Mouse (Mus musculus): Measurements from ENCODE around the gene Cops3. TPM values are rescaled to one million over a fixed set of nuclear protein-coding genes. Genes with fewer than 3 reads are reported as not detected.
"Not testable (repeated sequence)": the region's sequence is repeated elsewhere in the genome, so short reads cannot be mapped to it uniquely, and the experiment has no call there.

Gene Cops3
- polyA plus RNA-seq (2012; rRNA removed): 24.6 and 26.3 TPM in 2 replicates

GRCm38 (mm10) chr11:59839459-59840126, at the start of gene Cops3:
Gene Cops3, minus strand, starts transcription at chr11:59839838.
- WGBS: under 1% methylated on average over 43 of the region's 43 CpGs
- DNase-seq (ENCODE audit: low read depth, low spot score): peak; percentile 93

- 72% methylated on average over 5 of the region's 5 CpGs for WGBS
- DNase-seq (ENCODE audit: low read depth, low spot score): no peak
Observed at GRCm38 (mm10) chr11:59888151-59888550, 48.5 kb upstream of the Cops3 start.

DNA sequence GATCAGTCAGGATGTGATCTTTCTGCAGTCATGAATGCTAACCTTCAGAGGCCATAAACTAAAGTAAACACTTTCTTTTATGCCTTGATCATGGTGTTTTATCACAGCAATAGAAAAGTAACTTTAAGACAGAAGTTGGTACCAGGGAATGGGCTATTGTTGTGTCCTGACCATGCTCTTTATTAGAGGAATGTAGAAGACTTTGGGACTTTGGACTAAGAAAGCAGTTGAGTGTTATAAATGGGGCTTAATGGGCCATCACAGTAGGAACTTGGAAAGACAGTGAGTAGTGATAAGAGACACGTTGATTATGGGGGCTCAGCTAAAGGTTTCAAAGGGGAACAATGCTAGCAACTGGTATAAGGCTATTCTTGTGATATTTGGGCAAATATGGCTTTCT, 47.3 kb upstream of the Cops3 start:
- 23% methylated on average over 1 of the region's 1 CpGs for WGBS
- no peak for DNase-seq (ENCODE audit: low read depth, low spot score)

GRCm38 (mm10) chr11:59885217-59885986, 45.8 kb upstream of the Cops3 start:
- no peak for DNase-seq (ENCODE audit: low read depth, low spot score)
- WGBS: 39% methylated on average over 17 of the region's 17 CpGs

DNA sequence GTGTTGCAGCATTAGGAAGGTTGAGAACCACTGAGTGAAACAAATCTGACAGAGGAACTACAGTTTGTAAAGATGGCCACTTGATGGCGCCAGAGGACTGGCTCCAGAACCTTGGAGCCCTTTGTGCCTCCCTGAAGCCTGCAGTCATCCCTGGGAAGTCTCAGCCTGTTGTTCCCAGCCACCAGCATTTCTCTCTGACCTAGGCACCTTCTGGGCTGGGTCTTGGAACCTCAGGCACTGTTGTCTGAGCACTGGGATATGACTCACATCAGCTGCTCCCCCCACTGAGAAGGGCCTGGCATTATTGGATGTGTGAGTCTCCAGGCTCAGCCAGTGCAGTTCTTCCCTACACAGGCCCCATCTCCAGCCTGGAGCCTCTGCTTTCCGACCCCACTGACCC, 40.4 kb upstream of the Cops3 start:
- no peak for DNase-seq (ENCODE audit: low read depth, low spot score)
- WGBS: 19% methylated on average over 2 of the region's 2 CpGs

DNA sequence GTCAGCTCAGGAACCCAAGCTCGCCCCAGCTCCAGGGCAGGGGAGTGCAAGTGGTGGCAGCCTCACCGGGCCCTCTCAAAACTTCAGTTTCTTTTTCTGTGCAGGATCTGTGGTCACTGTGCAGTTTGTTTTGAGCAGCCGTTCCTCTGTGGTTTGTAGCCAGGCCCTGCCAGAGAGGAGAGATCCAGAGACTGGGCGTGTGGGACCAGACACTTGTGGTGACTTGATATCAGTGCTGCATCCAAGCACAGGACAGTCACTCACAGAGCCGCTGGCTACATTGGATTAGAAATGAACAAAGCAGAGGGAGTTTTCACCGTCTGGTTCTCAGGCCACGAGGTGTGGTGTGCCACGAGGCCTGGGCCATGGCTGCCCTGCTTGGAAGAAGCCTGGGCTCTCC, 32.5 kb upstream of the Cops3 start:
- no peak for DNase-seq (ENCODE audit: low read depth, low spot score)
- 81% methylated on average over 8 of the region's 8 CpGs for WGBS

- WGBS: 59% methylated on average over 6 of the region's 6 CpGs
- no peak for DNase-seq (ENCODE audit: low read depth, low spot score)
Observed at GRCm38 (mm10) chr11:59864316-59864715, 24.7 kb upstream of the Cops3 start.

- no peak for DNase-seq (ENCODE audit: low read depth, low spot score)
Observed at GRCm38 (mm10) chr11:59860467-59860866, 20.8 kb upstream of the Cops3 start.

GRCm38 (mm10) chr11:59852865-59853264, 13.2 kb upstream of the Cops3 start:
- DNase-seq (ENCODE audit: low read depth, low spot score): no peak
- 52% methylated on average over 3 of the region's 3 CpGs for WGBS

More at GRCm38 (mm10) chr11:59860467-59860866, 20.8 kb upstream of the Cops3 start:
- WGBS: 92% methylated on average over 11 of the region's 11 CpGs

DNA sequence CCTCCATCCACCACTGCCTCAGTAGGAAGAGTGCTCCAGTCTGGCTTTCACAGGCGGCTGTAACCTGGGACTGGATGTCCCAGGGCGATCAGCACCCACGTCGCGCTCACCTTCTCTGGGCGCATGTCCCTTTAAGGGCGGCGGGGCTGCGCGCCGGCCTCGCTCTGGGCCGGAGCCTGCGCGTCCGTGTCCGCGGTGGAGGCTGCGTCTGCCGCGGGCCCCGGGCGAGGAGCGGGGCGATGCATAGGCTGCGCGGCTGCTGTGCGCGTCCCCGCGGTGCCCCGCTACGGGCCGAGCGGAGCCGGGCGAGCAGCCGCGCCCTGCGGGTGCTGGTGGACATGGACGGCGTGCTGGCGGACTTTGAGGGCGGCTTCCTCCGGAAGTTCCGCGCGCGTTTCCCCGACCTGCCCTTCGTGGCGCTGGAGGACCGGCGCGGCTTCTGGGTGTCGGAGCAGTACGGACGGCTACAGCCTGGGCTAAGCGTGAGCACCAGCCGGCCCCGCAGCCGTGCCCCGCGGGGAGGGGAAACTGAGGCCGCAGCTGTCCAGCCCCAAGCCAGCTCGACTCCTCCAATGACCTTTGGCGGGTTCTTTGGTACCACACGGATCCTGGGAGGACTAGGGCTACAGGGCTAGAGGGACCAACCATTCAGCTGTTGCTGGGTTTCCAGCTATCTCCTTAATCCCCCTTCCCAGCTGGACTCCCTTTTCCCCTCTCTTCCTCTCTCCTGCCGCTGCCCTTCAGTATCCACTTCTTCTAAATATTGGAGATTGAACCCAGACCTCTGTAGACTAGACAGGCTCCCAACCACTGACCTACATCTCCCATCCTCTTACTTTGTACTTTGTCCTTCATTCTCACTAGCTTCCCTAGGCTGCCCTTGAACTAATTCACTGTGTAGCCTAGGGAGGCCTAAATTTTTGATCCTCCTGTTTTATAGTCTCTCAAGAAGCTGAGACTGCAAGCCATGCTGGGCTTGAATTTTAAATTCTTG, 8.6 kb upstream of the Cops3 start:
- WGBS: 1% methylated on average over 69 of the region's 69 CpGs
- peak; percentile 40 for DNase-seq (ENCODE audit: low read depth, low spot score)

- 3% methylated on average over 2 of the region's 2 CpGs for WGBS
- DNase-seq (ENCODE audit: low read depth, low spot score): peak; percentile 48
Observed at GRCm38 (mm10) chr11:59847131-59847530, 7.5 kb upstream of the Cops3 start.

GRCm38 (mm10) chr11:59846311-59846710, 6.7 kb upstream of the Cops3 start:
- DNase-seq (ENCODE audit: low read depth, low spot score): no peak
- 94% methylated on average over 11 of the region's 11 CpGs for WGBS

DNA sequence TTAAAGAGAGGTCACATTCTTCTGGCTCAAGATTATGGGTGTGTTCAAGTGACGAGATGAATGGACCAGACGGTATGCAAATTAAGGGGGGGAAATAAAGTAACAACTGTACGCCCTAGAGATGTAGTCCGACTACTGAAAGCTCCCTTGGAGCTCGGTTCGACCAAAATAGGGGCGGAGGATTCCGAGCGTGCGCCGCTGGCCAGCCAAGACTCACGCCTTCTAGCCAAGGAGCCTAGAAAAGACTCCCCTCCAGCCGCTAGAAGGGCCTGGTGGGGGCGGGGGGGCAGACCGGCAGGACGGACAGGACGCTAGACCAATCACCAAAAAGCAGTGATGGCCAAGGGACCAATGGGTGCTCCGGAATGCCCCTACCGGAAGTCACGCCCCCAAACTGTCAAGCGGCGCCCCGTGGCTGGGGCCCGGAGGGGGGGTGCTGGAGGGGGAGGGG, 605 bp downstream of the Cops3 start, which contains the start of gene Nt5m:
TSS of gene Nt5m (plus strand) at position 440 of the 451 bp plus-strand sequence.
- WGBS: under 1% methylated on average over 24 of the region's 24 CpGs
- peak; percentile 75 for DNase-seq (ENCODE audit: low read depth, low spot score)

DNA sequence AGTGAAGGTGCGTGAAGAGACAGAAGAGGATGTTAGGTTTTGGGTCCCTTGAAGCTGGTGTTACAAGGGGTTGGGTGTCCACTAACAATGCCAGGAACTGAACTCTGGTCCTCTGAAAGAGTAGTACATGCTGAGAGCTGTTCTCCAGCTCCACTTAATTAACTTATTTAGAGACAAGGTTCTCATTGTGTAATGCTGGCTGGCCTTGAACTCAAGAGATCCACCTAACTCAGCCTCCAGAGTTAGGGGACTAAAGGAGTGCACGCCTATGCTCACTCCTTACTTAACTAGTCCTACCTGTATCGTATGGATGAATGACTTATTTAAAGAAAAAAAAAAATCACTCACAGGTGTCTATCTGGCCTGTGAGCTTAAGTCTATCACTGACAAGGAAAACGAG, 1.2 kb downstream of the Cops3 start:
- 42% methylated on average over 4 of the region's 4 CpGs for WGBS
- no peak for DNase-seq (ENCODE audit: low read depth, low spot score)

GRCm38 (mm10) chr11:59837789-59838188, 1.8 kb downstream of the Cops3 start:
- no CpG with 5 or more reads among the region's 1 CpGs for WGBS
- DNase-seq (ENCODE audit: low read depth, low spot score): not testable (repeated sequence)

GRCm38 (mm10) chr11:59821625-59822024, 18.0 kb downstream of the Cops3 start:
- DNase-seq (ENCODE audit: low read depth, low spot score): no peak
- 91% methylated on average over 3 of the region's 3 CpGs for WGBS

- WGBS: 93% methylated on average over 3 of the region's 3 CpGs
Observed at GRCm38 (mm10) chr11:59817916-59818315, 21.7 kb downstream of the Cops3 start.

DNA sequence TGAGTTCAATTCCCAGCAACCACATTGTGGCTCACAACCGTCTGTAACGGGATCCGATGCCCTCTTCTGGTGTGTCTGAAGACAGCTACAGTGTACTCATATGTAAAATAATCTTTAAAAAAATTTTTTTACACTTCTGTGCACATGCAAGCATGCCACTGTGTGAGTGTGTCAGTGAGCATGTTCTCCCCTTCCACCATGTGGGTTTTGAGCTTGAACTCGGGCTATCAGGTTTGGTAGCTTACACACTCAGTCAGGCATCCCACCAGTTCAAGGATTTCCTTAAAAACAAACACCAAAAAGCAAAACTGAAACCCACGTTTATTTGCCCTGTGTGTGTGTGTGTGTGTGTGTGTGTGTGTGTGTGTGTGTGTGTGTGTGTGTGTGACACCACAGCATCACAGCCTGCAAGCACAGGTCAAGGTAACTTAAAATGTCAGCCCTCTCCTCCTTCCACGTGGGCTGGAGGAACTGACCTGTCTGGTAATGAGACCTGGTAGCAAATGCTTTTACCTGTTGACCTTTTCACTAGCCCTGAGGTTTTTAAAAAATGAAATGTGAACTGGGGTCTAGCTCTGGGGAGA, 24.1 kb downstream of the Cops3 start:
- WGBS: 76% methylated on average over 6 of the region's 6 CpGs
- no peak for DNase-seq (ENCODE audit: low read depth, low spot score)

More at GRCm38 (mm10) chr11:59817916-59818315, 21.7 kb downstream of the Cops3 start:
- DNase-seq (ENCODE audit: low read depth, low spot score): no peak

GRCm38 (mm10) chr11:59814936-59815335, 24.7 kb downstream of the Cops3 start:
- 52% methylated on average over 6 of the region's 6 CpGs for WGBS
- no peak for DNase-seq (ENCODE audit: low read depth, low spot score)
